Mouse (Mus musculus) kidney, adult 11 months (tissue): ENCODE measurements around the gene Tmc6.
"Not testable (repeated sequence)": the region's sequence is repeated elsewhere in the genome, so short reads cannot be mapped to it uniquely, and the experiment has no call there.

Experiments used
- DNase-seq: peaks from one replicate; pipeline ENCODE4 v3.0.0; 2022

Gene Tmc6

GRCm38 (mm10) chr11:117781993-117782704 is at the start of gene Tmc6, which contains the start of gene Tmc8:
TSS of gene Tmc6 (minus strand) at chr11:117782198.
TSS of gene Tmc8 (plus strand) at chr11:117782076.
- DNase-seq = peak; percentile 29

DNA sequence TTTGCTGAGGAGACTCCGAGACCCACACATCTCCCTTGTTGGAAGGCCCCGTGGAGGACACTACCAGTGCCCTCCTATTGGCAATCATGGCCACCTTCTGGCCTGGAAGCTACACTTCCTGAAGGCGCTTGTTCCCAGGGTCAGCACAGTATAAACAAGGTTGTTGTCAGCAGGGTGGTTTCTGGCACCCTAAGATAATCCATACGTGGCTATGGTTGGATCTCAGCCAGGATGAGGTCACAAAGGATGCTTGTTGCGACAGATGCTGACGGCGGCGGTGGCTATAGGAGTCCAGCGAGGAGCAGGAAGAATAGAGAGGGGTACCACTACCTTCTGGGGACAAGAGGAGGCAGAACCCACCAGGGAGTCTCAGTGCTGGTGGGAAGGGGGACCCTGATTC is 48.4 kb upstream of the Tmc6 start:
- DNase-seq = no peak

DNA sequence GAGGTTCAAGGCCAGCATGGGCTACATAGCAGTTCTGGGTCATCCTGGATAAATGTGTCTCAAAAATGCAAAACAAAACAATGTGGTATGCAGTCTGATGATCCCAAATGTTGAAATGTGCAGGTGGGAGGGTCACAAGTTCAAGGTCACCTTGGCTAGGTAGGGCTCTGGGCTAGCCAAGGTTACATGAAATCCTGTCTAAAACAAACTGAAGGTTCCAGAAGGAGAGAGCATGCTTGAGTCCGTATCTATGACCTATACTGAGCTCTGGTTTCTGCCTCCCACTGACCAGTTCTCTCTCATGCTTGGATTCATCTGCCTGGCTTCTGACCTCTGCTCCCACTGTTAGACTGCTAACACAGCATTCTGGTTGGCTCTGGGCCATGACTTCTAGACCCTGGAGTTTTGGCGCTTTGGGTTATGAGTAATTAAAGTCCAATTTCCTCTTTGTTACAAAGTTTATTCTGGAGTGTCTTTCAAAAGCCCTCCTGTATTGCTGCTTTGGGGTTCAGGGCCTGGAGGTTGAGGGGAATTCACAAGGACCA is 47.7 kb upstream of the Tmc6 start:
- DNase-seq = peak; percentile 91

- peak; percentile 73 for DNase-seq
These were observed 47.0 kb upstream of the Tmc6 start for GRCm38 (mm10) chr11:117828888-117829604.

- DNase-seq = no peak
These were observed 46.3 kb upstream of the Tmc6 start for GRCm38 (mm10) chr11:117828149-117828887.

GRCm38 (mm10) chr11:117827386-117827785 is 45.4 kb upstream of the Tmc6 start:
- DNase-seq = no peak

- no peak for DNase-seq
These were observed 44.9 kb upstream of the Tmc6 start for GRCm38 (mm10) chr11:117826916-117827315.

DNA sequence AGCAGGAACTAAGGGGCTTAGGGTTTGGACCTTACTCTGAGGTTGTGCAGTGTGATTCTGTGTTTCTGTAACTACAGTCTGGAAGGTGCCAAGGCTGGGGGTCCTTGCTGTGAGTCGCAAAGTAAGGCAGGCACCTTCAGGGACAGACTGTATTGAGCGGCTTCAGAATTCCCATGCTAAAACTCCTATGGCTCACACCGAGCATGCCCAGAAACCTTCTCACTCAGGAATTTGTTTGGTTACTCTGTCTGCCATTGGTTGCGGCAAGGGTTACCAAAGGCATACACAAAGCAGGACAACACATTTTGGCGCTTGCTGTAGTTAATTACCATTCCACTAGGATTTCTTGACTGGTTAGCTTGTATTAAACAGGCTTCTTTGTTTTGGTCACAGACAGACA is 44.2 kb upstream of the Tmc6 start:
- no peak for DNase-seq

- peak; percentile 83 for DNase-seq
These were observed 43.5 kb upstream of the Tmc6 start, which contains the start of the genes Afmid and Tk1 for GRCm38 (mm10) chr11:117825333-117826101. TSS of gene Afmid (plus strand) at chr11:117825924. TSS of gene Tk1 (minus strand) at chr11:117826092.

DNA sequence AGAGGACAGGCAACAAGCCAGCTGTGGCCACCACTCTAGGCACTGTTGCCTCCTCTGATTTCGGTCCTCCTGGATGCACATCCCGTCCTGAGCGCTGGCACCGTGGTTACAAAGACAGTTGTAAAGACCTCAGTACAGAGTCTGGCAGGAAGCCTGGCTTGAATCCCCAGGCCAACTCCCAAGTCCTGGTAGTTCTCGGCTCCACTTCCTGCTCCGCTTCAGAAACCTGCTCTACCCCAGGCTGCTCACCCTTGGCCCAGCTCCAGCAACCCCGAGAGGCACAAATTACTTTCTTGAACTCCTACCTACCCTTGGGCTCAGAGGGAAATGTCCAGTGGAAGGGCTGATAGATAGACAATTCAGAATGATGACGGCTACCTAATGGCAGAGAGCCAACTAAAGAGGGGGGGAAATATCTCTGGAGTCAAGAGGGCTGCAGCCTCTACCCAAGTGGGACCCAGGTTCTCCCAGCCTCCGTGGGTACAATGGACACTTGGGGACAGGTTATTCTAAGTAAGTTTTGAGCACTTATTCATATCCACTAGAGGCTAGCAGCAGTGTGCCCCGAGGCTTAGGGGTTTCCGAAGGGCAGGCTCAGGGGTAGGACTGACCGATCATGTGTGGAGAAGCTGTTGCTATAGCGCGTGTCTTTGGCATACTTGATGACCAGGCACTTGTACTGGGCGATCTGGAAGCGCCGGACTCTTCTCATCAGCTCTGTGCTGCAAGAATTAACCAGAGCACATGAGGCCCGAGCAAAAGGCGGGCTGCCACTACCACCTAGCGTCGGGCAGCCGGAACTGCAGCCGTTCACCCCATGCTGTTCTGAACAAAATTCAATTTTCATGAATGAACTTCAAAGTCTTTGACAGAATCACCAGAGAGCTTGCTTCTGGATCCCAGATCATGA is 42.3 kb upstream of the Tmc6 start:
- peak; percentile 84 for DNase-seq

GRCm38 (mm10) chr11:117823411-117823810 is 41.4 kb upstream of the Tmc6 start:
- DNase-seq = no peak

DNA sequence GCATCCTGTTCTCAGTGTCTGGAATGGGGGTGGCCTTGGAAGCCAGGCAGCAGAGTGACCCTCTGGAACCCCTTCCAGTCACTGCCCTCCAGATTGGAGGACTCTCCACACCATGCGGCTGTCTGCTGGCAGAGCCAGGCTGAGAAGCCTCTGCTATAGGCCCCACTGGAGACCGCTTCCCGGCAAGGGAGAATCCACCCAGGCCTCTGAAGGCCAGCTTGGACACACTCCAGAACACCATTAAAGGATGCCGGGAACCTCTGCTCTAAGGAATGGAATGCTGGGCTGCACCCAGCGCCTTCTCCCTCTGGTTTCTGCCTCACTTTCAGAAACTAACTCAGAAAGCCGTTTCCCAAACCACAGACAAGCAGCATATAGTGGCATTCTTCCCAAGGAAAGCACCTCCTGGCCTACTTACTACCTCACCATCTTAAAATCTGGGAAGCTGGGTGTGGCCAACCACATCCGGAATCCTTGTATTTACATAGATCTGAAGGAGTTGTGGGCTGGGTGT is 40.8 kb upstream of the Tmc6 start:
- no peak for DNase-seq

- DNase-seq = no peak
These were observed 39.9 kb upstream of the Tmc6 start for GRCm38 (mm10) chr11:117821868-117822267.

DNA sequence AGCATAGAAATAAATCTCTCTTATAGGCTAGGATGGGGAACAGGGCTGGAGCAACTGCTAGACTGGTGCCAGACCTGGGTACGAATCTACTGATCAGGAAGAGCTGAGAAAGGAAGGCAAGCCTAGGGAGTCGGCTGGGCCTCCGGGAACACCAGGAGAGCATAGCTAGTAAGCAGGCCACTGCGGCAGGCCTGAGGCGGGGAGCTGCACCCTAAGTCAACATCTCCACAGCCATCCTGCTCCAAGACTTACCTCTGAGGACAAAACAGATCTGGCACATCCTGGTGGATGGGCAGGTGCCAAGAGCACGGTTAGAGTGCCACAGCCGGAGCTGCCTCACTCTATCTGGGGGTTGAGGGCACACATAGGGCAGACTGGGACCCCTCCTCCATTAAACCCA is 38.2 kb upstream of the Tmc6 start:
- no peak for DNase-seq

- no peak for DNase-seq
These were observed 37.1 kb upstream of the Tmc6 start for GRCm38 (mm10) chr11:117819095-117819494.

DNA sequence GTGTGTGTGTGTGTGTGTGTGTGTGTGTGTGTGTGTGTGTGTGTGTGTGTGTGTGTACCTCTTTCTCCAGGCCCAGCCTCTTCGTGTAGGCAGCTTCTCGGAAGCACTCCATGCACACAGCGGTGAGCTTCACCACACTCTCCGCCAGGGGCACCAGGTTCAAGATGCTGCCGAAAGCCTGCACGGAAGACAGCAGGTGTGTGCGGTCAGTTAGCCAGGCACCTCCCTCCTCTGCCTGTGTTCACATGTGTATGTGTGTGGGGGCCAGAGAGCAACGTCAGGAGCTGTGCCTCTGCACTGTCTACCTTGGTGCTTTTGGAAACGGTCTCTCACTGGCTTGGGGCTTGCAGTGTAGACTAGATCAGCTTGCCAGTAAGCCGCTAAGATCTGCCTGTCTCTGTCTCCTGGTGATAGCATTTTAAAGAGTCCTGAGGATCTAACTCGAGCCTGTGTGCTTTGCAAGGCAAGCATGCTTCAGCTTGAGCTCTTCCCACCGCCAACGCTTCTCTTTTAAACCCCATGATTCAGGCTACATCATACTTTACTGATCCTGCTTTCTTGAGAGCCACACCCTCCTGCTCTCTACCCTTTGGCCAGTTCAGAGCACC is 34.5 kb upstream of the Tmc6 start:
- no peak for DNase-seq

GRCm38 (mm10) chr11:117815850-117816249 is 33.9 kb upstream of the Tmc6 start:
- DNase-seq = not testable (repeated sequence)

DNA sequence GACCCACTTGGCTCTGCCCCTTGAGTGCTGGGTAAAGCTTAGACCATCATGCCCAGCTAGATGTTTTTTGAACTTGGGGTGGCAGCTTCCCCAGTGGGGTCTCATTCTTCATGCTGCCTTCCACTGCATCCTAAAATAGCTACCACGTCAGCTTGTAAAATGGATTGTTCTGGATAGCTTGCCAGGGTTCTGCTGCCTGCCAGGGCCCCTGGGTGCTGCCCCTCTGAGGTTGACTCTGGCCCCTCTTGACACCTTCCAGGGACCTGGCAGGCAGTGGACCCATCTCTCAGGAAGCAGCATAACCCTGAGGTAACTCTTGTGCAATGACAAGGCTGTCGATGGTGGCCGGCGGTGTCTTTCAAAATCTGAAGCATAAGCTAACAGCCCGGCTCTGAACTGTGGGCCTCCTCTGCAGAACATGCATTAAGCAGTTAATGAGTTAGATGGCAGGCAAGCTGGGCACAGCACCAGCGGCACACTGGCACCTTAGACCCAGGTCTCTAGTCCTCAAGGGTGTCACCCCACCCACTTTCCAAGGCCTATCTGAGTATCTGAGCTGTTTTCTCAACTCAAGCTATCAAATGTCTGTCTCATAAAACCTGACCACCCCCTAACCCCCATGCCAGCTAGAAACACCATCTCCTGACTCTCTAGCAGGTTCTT is 32.8 kb upstream of the Tmc6 start:
- DNase-seq = no peak

DNA sequence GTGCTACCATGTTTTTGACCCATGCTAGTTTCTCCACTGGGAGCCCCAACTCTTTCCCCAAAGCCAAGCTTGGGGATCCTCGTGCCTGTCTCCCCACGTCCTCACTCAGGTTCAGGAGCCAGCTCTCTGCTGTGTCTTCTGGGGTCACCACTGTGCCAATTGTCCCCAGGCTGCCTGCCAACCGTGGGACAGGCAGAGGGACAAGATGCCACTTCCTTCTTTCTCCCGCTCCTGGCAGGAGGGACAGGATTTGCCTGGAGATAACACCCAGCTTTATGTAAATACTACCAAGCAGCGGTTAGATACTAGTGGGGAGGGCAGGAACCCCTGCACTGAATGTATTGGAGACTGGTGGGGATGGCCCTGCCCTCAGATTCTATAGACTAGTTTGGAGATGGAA is 31.9 kb upstream of the Tmc6 start:
- no peak for DNase-seq

DNA sequence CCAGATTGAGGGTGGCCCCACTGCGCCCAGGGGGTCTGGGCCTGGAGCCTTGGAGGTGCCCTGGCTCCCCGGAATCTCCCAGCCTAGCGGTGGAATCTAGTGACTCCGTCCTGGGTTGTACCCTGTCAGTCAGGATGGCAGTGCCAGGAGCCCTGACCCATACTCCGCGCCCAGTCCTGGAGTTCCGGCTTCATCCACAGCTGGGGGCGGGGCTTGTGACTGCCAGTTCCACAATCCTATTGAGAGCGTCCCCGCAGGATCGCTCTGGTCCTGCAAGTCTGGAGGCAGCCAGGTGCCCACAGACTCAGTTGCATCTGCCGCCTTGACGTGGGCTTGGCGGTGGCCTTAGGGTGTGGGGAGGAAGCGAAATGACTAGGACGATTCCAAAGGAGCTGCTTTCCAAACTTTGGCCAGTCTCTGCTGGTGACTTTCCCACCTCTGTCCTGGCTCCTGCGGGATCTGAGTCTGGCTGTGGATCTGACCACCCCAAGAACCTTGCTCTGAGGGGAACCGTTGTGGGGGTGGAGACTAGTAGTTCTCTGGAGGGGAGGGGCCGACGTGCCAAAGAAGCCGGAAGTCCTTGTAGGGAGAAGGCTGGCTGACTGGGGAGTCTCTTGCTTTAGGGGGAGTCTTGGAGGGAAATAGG is 28.5 kb upstream of the Tmc6 start:
- DNase-seq = peak; percentile 92
